Mouse (Mus musculus) A20 (cell line): Measurements from ENCODE around the gene Slc6a8.
A peak's percentile ranks its signal among the peaks of the same experiment; 100 is the strongest.

Experiments used
- DNase-seq: peaks from one replicate; pipeline ENCODE4 v3.0.0-alpha.2; 2011; ENCODE audit warnings: low read depth, low spot score

The Slc6a8 gene

GRCm38 (mm10) chrX:73672879-73673618 lies at the start of gene Slc6a8:
Gene Slc6a8 (plus strand): TSS chrX:73673150.
- DNase-seq = no peak

GRCm38 (mm10) chrX:73626981-73627380 lies 46.0 kb upstream of the Slc6a8 start:
- no peak for DNase-seq

GRCm38 (mm10) chrX:73635425-73635824 lies 37.5 kb upstream of the Slc6a8 start:
- no peak for DNase-seq

- DNase-seq = no peak
These were observed 35.5 kb upstream of the Slc6a8 start for GRCm38 (mm10) chrX:73637415-73637814.

- peak; percentile 57 for DNase-seq
These were observed 33.7 kb upstream of the Slc6a8 start, which contains the start of gene Dusp9 for GRCm38 (mm10) chrX:73639255-73639675. Gene Dusp9 (plus strand): TSS chrX:73639419.

- DNase-seq = no peak
These were observed 33.0 kb upstream of the Slc6a8 start for GRCm38 (mm10) chrX:73639901-73640469.

GRCm38 (mm10) chrX:73645121-73645520 lies 27.8 kb upstream of the Slc6a8 start:
- no peak for DNase-seq

GRCm38 (mm10) chrX:73650869-73651268 lies 22.1 kb upstream of the Slc6a8 start:
- no peak for DNase-seq

- DNase-seq = no peak
These were observed 19.6 kb upstream of the Slc6a8 start for GRCm38 (mm10) chrX:73653392-73653791.

- DNase-seq = peak; percentile 69
These were observed 18.8 kb upstream of the Slc6a8 start for GRCm38 (mm10) chrX:73654177-73654576.

GRCm38 (mm10) chrX:73655529-73655928 lies 17.4 kb upstream of the Slc6a8 start:
- peak; percentile 54 for DNase-seq

- DNase-seq = no peak
These were observed 14.6 kb upstream of the Slc6a8 start for GRCm38 (mm10) chrX:73658391-73658790.

- no peak for DNase-seq
These were observed 13.9 kb upstream of the Slc6a8 start for GRCm38 (mm10) chrX:73658936-73659574.

GRCm38 (mm10) chrX:73659575-73660283 lies 13.2 kb upstream of the Slc6a8 start, which contains the start of gene Pnck:
Gene Pnck (minus strand): TSS chrX:73660117.
- DNase-seq = no peak

- no peak for DNase-seq
These were observed 12.7 kb upstream of the Slc6a8 start for GRCm38 (mm10) chrX:73660284-73660665.

GRCm38 (mm10) chrX:73663143-73663542 lies 9.8 kb upstream of the Slc6a8 start:
- DNase-seq = peak; percentile 21

- peak; percentile 47 for DNase-seq
These were observed 919 bp upstream of the Slc6a8 start for GRCm38 (mm10) chrX:73672031-73672431.

GRCm38 (mm10) chrX:73673619-73673967 lies 643 bp downstream of the Slc6a8 start:
- DNase-seq = no peak

- no peak for DNase-seq
These were observed 1.2 kb downstream of the Slc6a8 start for GRCm38 (mm10) chrX:73673968-73674661.

- no peak for DNase-seq
These were observed 2.3 kb downstream of the Slc6a8 start for GRCm38 (mm10) chrX:73675231-73675630.

GRCm38 (mm10) chrX:73676668-73677067 lies 3.7 kb downstream of the Slc6a8 start:
- DNase-seq = no peak

- no peak for DNase-seq
These were observed 11.2 kb downstream of the Slc6a8 start for GRCm38 (mm10) chrX:73684156-73684555.
